Mouse (Mus musculus) kidney, adult 2 months (tissue): Measurements from ENCODE around the gene Sema7a.

Source experiments
- CTCF ChIP-seq: fragments of 200-500 bp; conservative IDR thresholded peaks from 2 replicates; pipeline ENCODE4 v1.5.1; 2011; ENCODE audit warnings: low read depth, mild to moderate bottlenecking, control low read depth, low read length, moderate library complexity, mixed read lengths; ENCODE audit not compliant: insufficient read depth, insufficient read length
- POLR2A ChIP-seq: fragments of 200-500 bp; IDR thresholded peaks from one replicate; pipeline ENCODE4 v1.6.1; 2011; ENCODE audit warnings: low read depth, low read length, control low read depth

DNA sequence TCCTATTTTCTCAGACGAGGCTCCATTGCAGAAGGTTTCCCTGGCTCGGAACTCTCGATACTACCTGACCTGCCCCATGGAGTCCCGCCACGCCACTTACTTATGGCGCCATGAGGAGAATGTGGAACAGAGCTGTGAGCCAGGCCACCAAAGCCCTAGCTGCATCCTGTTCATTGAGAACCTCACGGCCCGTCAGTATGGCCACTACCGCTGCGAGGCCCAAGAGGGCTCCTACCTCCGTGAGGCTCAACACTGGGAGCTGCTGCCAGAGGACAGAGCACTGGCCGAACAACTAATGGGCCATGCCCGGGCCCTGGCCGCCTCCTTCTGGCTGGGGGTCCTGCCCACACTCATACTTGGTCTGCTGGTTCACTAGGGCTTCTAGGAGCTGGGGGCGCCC is 21.3 kb downstream of the Sema7a start:
- TF ChIP-seq CTCF: no peak
- no peak for TF ChIP-seq POLR2A
